Comparison of ENCODE assay signal across 14 mouse cellular contexts in the genomic region with DNA sequence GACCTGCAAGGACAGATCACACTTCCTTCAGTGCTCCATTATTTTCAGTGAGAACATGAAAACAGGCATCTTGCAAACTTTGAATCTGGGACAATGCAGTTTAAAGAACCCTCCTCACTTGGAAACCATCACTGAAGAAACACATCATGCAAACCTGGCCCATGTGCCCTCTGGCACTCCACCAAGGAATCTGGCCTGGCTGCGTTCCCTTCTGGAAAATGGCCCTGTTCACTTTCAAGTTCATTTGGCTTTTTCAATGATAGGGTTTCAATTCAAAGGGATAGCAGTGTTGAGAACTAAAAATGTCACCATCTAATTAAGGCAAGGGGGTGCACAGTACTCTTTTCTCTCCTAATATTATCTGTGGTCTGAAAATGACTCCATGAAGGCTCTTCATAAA.
DNase-seq lines count a peak whose midpoint lies in the region; ATAC-seq and TF ChIP-seq lines count a peak whose summit lies in the region.
"Had no signal": no experiment of that assay in that cellular context is flagged by ENCODE, and none has a peak within 500 bp of the region (broad histone marks: within the 10 kb centered on the region; RNA-seq: fewer than 3 reads in every experiment).

No protein-coding gene starts in this region.

- no peak overlapping the region for H3K27ac ChIP-seq in kidney, adult 2 months (ENCODE audit: insufficient read depth, low read depth, low read length)
- H3K27ac ChIP-seq in kidney, embryonic 16.5 days (ENCODE audit: low read length) = no peak overlapping the region
- H3K27ac ChIP-seq in midbrain, embryonic 15.5 days = peak overlapping the region; percentile 20; the same call in 1 of the 2 replicates
- no peak overlapping the region for H3K27ac ChIP-seq in midbrain, embryonic 16.5 days (ENCODE audit: low read length)
- H3K27ac ChIP-seq: limb, embryonic 10.5 days had no signal

- no peaks in the 10 kb centered on the region for H3K36me3 ChIP-seq in kidney, adult 2 months (ENCODE audit: control insufficient read depth, insufficient read depth, low read length)
- H3K36me3 ChIP-seq in kidney, embryonic 16.5 days (ENCODE audit: insufficient read depth, low read length) = no peaks in the 10 kb centered on the region
- H3K36me3 ChIP-seq in midbrain, embryonic 15.5 days (replicated peaks) = no peaks in the 10 kb centered on the region
- no peaks in the 10 kb centered on the region for H3K36me3 ChIP-seq in midbrain, embryonic 16.5 days (ENCODE audit: control insufficient read depth, insufficient read depth, low read length)
- H3K36me3 ChIP-seq: limb, embryonic 10.5 days had no signal

- H3K4me3 ChIP-seq in kidney, adult 2 months (ENCODE audit: insufficient read depth, low read depth, low read length) = no peak overlapping the region
- H3K4me3 ChIP-seq in kidney, embryonic 16.5 days (ENCODE audit: low read length) = no peak overlapping the region
- H3K4me3 ChIP-seq in midbrain, embryonic 15.5 days = no peak overlapping the region
- H3K4me3 ChIP-seq in midbrain, embryonic 16.5 days (ENCODE audit: low read depth, low read length) = no peak overlapping the region
- H3K4me3 ChIP-seq: limb, embryonic 10.5 days had no signal

- DNase-seq in cerebellum, postnatal 25 days = peak; percentile 33 to 51
- peak; percentile 32 for DNase-seq in kidney, adult 2 months
- DNase-seq in heart, postnatal 36 days = peak; percentile 19 to 44
- DNase-seq in spleen, adult 12 weeks (ENCODE audit: low spot score) = no peak
- DNase-seq: kidney, adult 18-20 months; layer of hippocampus, adult 9-11 months; liver, postnatal 0 days had no signal

- intact Hi-C loops in heart, postnatal 36 days (cut with DNase I) = no loop called here

- TF ChIP-seq POLR2A in kidney, adult 2 months (IDR thresholded peaks at IDR 0.05; ENCODE audit: low read depth, low read length) = no peak

- no peaks in the 10 kb centered on the region for H3K9me3 ChIP-seq in kidney, embryonic 16.5 days (ENCODE audit: low read length)
- no peaks in the 10 kb centered on the region for H3K9me3 ChIP-seq in midbrain, embryonic 15.5 days
- no peaks in the 10 kb centered on the region for H3K9me3 ChIP-seq in midbrain, embryonic 16.5 days (replicated peaks; ENCODE audit: control insufficient read depth, low read length, poor library complexity, severe bottlenecking)
- H3K9me3 ChIP-seq: limb, embryonic 10.5 days had no signal

- H3K9ac ChIP-seq in kidney, embryonic 16.5 days (replicated peaks; ENCODE audit: low read length) = no peak overlapping the region
- H3K9ac ChIP-seq in midbrain, embryonic 15.5 days = no peak overlapping the region
- H3K9ac ChIP-seq in midbrain, embryonic 16.5 days (ENCODE audit: low read depth, low read length) = no peak overlapping the region
- H3K9ac ChIP-seq: liver, postnatal 0 days had no signal

- WGBS in kidney, adult 2 months = 62% methylated on average over 1 of the region's 1 CpGs
- WGBS in kidney, embryonic 16.5 days = 61% methylated on average over 1 of the region's 1 CpGs
- 76% methylated on average over 1 of the region's 1 CpGs for WGBS in midbrain, embryonic 15.5 days
- WGBS in midbrain, embryonic 16.5 days = 68% methylated on average over 1 of the region's 1 CpGs

- H3K4me2 ChIP-seq in kidney, embryonic 16.5 days (replicated peaks; ENCODE audit: low read depth, low read length) = no peak overlapping the region
- H3K4me2 ChIP-seq in midbrain, embryonic 15.5 days = no peak overlapping the region
- no peak overlapping the region for H3K4me2 ChIP-seq in midbrain, embryonic 16.5 days (ENCODE audit: low read length)

- TF ChIP-seq CTCF in kidney, adult 2 months (conservative IDR thresholded peaks at IDR 0.05; ENCODE audit: insufficient read depth, insufficient read length, low read depth, low read length) = no peak

- ATAC-seq in cerebellum, adult (ENCODE audit: insufficient number of reproducible peaks, low FRiP score, low TSS enrichment) = no peak
- no peak for ATAC-seq in kidney, embryonic 16.5 days (ENCODE audit: low FRiP score, low TSS enrichment)
- ATAC-seq in midbrain, embryonic 15.5 days (replicated peaks) = no peak
- no peak for ATAC-seq in midbrain, embryonic 16.5 days
- ATAC-seq: CD4-positive, CD25-positive, alpha-beta regulatory T cell, adult 4 months; liver, postnatal 0 days; Patski had no signal

- H3K27me3 ChIP-seq in kidney, adult 2 months (replicated peaks; ENCODE audit: control insufficient read depth, insufficient read depth, low read length) = no peaks in the 10 kb centered on the region; the same call in 1 of the 2 replicates
- no peaks in the 10 kb centered on the region for H3K27me3 ChIP-seq in kidney, embryonic 16.5 days (ENCODE audit: insufficient read depth, low read length)
- H3K27me3 ChIP-seq in midbrain, embryonic 15.5 days (replicated peaks) = no peaks in the 10 kb centered on the region
- H3K27me3 ChIP-seq in midbrain, embryonic 16.5 days (ENCODE audit: control insufficient read depth, insufficient read depth, low read depth, low read length) = no peaks in the 10 kb centered on the region
- H3K27me3 ChIP-seq: Patski had no signal

- H3K4me1 ChIP-seq in kidney, adult 2 months (ENCODE audit: control insufficient read depth, insufficient read depth, low read length) = no peaks in the 10 kb centered on the region
- H3K4me1 ChIP-seq in kidney, embryonic 16.5 days (ENCODE audit: insufficient read depth, low read length) = no peaks in the 10 kb centered on the region
- peaks cover 8% of the 10 kb centered on the region for H3K4me1 ChIP-seq in midbrain, embryonic 15.5 days
- H3K4me1 ChIP-seq in midbrain, embryonic 16.5 days (ENCODE audit: control insufficient read depth, insufficient read depth, low read length) = peaks cover 15% of the 10 kb centered on the region
- H3K4me1 ChIP-seq: limb, embryonic 10.5 days had no signal
